Mouse (Mus musculus) liver, adult 2 months (tissue): Measurements from ENCODE around the gene Man2a2.
A peak's percentile ranks its signal among the peaks of the same experiment; 100 is the strongest.

Experiments
- CTCF ChIP-seq: fragments of 200-500 bp; IDR thresholded peaks from 2 replicates; pipeline ENCODE4 v1.5.1; 2011; ENCODE audit warnings: low read depth, low read length, control low read depth
- POLR2A ChIP-seq: fragments of 200-500 bp; IDR thresholded peaks from 2 replicates; pipeline ENCODE4 v1.6.1; 2011; ENCODE audit warnings: low read length, control low read depth; ENCODE audit not compliant: insufficient read depth; ENCODE audit errors: extremely low read depth

GRCm38 (mm10) chr7:80342858-80343257 lies 28.3 kb downstream of the Man2a2 start, which contains the start of gene Hddc3:
- TF ChIP-seq POLR2A (0 out of 2 replicates have a peak, but pooled peaks have one; percentile 27), CTCF (peak; percentile 88)
